Mouse (Mus musculus) myocyte (in vitro differentiated cells): ENCODE data around the gene Gm8369. TPM values are rescaled to one million over a fixed set of nuclear protein-coding genes. Genes with fewer than 3 reads are reported as not detected.
"Not testable (repeated sequence)": the region's sequence is repeated elsewhere in the genome, so short reads cannot be mapped to it uniquely, and the experiment has no call there.

Experiments
- H3K27me3 ChIP-seq: one replicate; pipeline ENCODE4 v1.6.1; 2011; ENCODE audit not compliant: control insufficient read depth, insufficient read depth, insufficient read length
- H3K36me3 ChIP-seq: one replicate; pipeline ENCODE4 v1.6.1; 2011; ENCODE audit not compliant: control insufficient read depth, insufficient read depth
- H3K4me2 ChIP-seq: one replicate; pipeline ENCODE4 v1.6.1; 2011; ENCODE audit warnings: low read depth, control low read depth
- H3K4me3 ChIP-seq: one replicate; pipeline ENCODE4 v1.5.1; 2011; ENCODE audit warnings: mild to moderate bottlenecking, control low read depth, moderate library complexity
- H3K79me2 ChIP-seq: one replicate; pipeline ENCODE4 v1.6.1; 2011; ENCODE audit not compliant: control insufficient read depth, insufficient read depth
- H3ac ChIP-seq: one replicate; pipeline ENCODE4 v1.6.1; 2011; ENCODE audit not compliant: control insufficient read depth, insufficient read length
- CEBPB ChIP-seq: IDR thresholded peaks from 2 replicates; pipeline ENCODE4 v1.6.1; 2011; ENCODE audit warnings: mild to moderate bottlenecking, moderate library complexity; ENCODE audit not compliant: poor library complexity, insufficient read depth, severe bottlenecking
- E2F4 ChIP-seq: IDR thresholded peaks from one replicate; pipeline ENCODE4 v1.6.1; 2011; ENCODE audit warnings: mild to moderate bottlenecking, control low read depth, moderate library complexity; ENCODE audit not compliant: insufficient read depth
- MAX ChIP-seq: IDR thresholded peaks from one replicate; pipeline ENCODE4 v1.6.1; 2011; ENCODE audit warnings: low read depth, mild to moderate bottlenecking, control low read depth
- MYOD1 ChIP-seq, 3 experiments: IDR thresholded peaks; one replicate each; pipeline ENCODE4 v1.6.1; 2011; ENCODE audit warnings: control low read depth in 2 of 3, low read depth in 2 of 3, mild to moderate bottlenecking in 2 of 3, moderate library complexity in 1 of 3; ENCODE audit not compliant: insufficient read length in 2 of 3, control insufficient read depth in 1 of 3
- MYOG ChIP-seq, 3 experiments: IDR thresholded peaks; one replicate each; pipeline ENCODE4 v1.6.1; 2011; ENCODE audit warnings: control low read depth in 2 of 3, low read depth in 2 of 3, mild to moderate bottlenecking in 2 of 3; ENCODE audit not compliant: insufficient read length in 2 of 3, control insufficient read depth in 1 of 3, insufficient read depth in 1 of 3
- POLR2A ChIP-seq: IDR thresholded peaks from one replicate; pipeline ENCODE4 v1.6.1; 2011; ENCODE audit warnings: low read depth, mild to moderate bottlenecking, control low read depth, moderate library complexity; ENCODE audit not compliant: insufficient read length
- POLR2AphosphoS2 ChIP-seq: IDR thresholded peaks from one replicate; pipeline ENCODE4 v1.6.1; 2011; ENCODE audit warnings: low read depth, control low read depth; ENCODE audit not compliant: insufficient read length
- REST ChIP-seq: IDR thresholded peaks from one replicate; pipeline ENCODE4 v1.6.1; 2011; ENCODE audit warnings: mild to moderate bottlenecking, control low read depth, moderate library complexity; ENCODE audit not compliant: insufficient read depth, insufficient read length
- SRF ChIP-seq: IDR thresholded peaks from one replicate; pipeline ENCODE4 v1.6.1; 2011; ENCODE audit warnings: low read depth; ENCODE audit not compliant: control insufficient read depth, insufficient read length
- TCF12 ChIP-seq: IDR thresholded peaks from one replicate; pipeline ENCODE4 v1.6.1; 2011; ENCODE audit warnings: mild to moderate bottlenecking, control low read depth; ENCODE audit not compliant: poor library complexity, insufficient read depth, severe bottlenecking
- TCF3 ChIP-seq: IDR thresholded peaks from one replicate; pipeline ENCODE4 v1.6.1; 2011; ENCODE audit warnings: low read depth, control low read depth; ENCODE audit not compliant: insufficient read length
- USF1 ChIP-seq: IDR thresholded peaks from one replicate; pipeline ENCODE4 v1.6.1; 2011; ENCODE audit warnings: low read depth, mild to moderate bottlenecking, control low read depth, moderate library complexity
- polyA plus RNA-seq: library from polyadenylated mRNA; unstranded; fragments of >200 nt; fragmentation: generic; extraction: Trizol; gene quantifications from one replicate; pipeline ENCODE4 v1.2.1, GENCODE M21; 2012; ENCODE audit warnings: missing spikeins

Gm8369 gene
- polyA plus RNA-seq, 1 experiment, result not detected

DNA sequence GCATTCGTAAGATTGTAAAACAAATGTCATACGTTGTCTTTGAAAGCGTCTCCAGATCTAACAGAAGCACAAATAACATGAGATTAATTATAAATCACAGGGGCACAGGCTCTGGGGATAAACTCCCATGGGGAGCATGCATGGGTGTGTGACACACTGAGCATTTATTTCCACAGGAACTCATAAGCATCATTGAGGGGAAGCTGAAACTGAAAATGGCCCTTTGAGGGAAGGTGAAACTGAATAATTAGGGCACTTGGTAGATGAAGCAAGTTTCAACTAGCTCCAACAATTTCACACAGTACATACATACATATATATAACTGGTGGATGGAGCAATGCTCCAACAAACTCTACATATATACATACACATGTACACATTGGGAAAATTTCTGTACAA is 8.8 kb downstream of the Gm8369 start:
- no peak overlapping the region for H3K4me2 ChIP-seq
- no peaks in the 10 kb centered on the region for H3K27me3 ChIP-seq
- no peak overlapping the region for H3ac ChIP-seq
- H3K36me3 ChIP-seq, result no peaks in the 10 kb centered on the region
- H3K79me2 ChIP-seq, result no peaks in the 10 kb centered on the region
- no peak for TF ChIP-seq SRF
- no peak for TF ChIP-seq E2F4
- no peak for TF ChIP-seq MYOG (IDR thresholded peaks at IDR 0.05; ENCODE audit: control insufficient read depth in 1 of 3, insufficient read depth in 1 of 3, insufficient read length in 2 of 3, low read depth in 2 of 3)
- no peak overlapping the region for H3K4me3 ChIP-seq

DNA sequence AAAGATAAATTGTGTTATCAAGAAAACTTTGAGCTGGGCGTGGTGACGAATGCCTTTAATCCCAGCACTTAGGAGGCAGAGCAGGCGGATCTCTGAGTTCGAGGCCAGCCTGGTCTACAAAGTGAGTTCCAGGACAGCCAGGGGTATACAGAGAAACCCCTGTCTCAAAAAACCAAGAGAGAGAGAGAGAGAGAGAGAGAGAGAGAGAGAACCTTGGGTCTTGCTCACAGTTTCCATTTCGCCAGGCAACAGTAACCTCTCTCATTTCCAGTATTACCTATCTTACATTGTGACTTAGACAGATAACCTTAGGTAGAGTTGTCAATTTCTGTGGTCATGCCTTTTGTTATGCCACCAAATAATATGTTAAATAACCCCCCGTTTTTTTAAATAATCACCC is 10.6 kb downstream of the Gm8369 start:
- Histone ChIP-seq H3K4me2 (no peak overlapping the region), H3K79me2 (no peaks in the 10 kb centered on the region), H3K36me3 (no peaks in the 10 kb centered on the region), H3K4me3 (no peak overlapping the region), H3ac (no peak overlapping the region), H3K27me3 (no peaks in the 10 kb centered on the region)
- TF ChIP-seq MYOG (IDR thresholded peaks at IDR 0.05; ENCODE audit: control insufficient read depth in 1 of 3, insufficient read depth in 1 of 3, insufficient read length in 2 of 3, low read depth in 2 of 3) (no peak), USF1 (no peak), POLR2AphosphoS2 (no peak)

DNA sequence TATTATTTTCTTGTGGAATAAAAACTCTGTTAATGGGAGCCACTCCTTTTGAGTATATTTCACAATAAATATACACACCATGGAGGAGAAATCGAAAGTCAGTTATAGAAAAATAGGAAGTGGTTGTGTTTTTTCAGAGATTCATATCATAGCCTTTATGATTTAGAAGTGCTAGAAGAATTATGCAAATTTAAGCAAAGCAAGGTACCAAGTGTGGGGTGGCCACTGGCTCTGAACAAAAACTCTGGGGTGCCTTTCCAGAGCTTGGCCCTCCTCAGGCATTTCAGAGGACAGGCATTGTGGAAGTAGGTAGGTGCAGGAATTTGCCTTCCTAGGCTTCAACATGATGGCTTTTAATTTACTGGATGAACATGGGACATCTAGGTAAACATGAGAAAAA is 11.6 kb downstream of the Gm8369 start:
- not testable (repeated sequence) for H3K27me3 ChIP-seq, H3K79me2 ChIP-seq, H3K36me3 ChIP-seq, H3ac ChIP-seq, H3K4me2 ChIP-seq, H3K4me3 ChIP-seq

DNA sequence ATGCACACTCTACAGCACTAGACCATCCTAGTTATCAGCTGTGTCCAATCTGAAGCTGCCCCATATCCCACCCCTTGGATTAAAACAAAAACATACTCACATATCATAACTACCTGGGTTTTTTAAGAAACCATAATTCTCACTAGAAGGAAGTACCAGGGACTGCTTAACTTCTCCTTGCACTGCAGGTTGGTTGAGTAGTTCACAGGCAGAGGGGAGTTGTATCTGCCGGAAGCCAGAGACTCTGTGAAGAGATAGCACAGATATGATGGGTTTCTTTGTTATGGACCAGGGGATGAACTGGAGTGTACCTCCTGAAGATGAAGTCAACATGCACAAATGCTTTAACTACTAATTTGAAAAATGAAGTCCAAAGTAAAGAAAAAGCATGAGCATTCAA is 15.1 kb downstream of the Gm8369 start:
- no peak overlapping the region for H3K4me2 ChIP-seq
- H3ac ChIP-seq, result no peak overlapping the region
- H3K27me3 ChIP-seq, result no peaks in the 10 kb centered on the region
- no peaks in the 10 kb centered on the region for H3K79me2 ChIP-seq
- TF ChIP-seq REST (no peak), CEBPB (no peak), MAX (no peak), MYOD1 (IDR thresholded peaks at IDR 0.05; ENCODE audit: control insufficient read depth in 1 of 3, insufficient read length in 2 of 3, low read depth in 2 of 3) (no peak), USF1 (no peak), MYOG (IDR thresholded peaks at IDR 0.05; ENCODE audit: control insufficient read depth in 1 of 3, insufficient read depth in 1 of 3, insufficient read length in 2 of 3, low read depth in 2 of 3) (no peak), E2F4 (no peak), SRF (no peak), TCF3 (no peak), POLR2AphosphoS2 (no peak), TCF12 (no peak)
- no peak overlapping the region for H3K4me3 ChIP-seq
- H3K36me3 ChIP-seq, result no peaks in the 10 kb centered on the region

DNA sequence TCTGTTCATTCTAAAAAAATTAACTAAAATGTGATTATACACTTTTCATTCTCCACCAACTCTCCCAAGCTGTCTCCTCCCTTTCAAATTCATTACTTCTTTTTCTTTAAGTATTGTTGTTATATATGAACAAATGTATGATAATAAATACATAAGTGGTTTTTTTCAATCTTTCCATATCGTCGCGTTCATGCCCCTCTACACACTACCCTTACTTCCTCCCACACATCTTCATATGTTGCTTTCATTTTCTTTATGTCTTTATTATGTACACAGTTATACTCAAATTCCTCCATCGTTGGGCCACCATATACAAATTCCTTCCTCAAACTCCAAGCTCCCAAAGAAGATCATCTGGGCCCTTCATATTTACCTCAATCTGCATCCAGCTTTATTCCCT is 15.6 kb downstream of the Gm8369 start:
- Histone ChIP-seq H3ac (no peak overlapping the region), H3K4me2 (no peak overlapping the region), H3K79me2 (no peaks in the 10 kb centered on the region), H3K27me3 (no peaks in the 10 kb centered on the region), H3K36me3 (no peaks in the 10 kb centered on the region), H3K4me3 (no peak overlapping the region)
- TF ChIP-seq SRF, result no peak
- no peak for TF ChIP-seq E2F4
- no peak for TF ChIP-seq MYOG (IDR thresholded peaks at IDR 0.05; ENCODE audit: control insufficient read depth in 1 of 3, insufficient read depth in 1 of 3, insufficient read length in 2 of 3, low read depth in 2 of 3)
- TF ChIP-seq POLR2AphosphoS2, result no peak
- TF ChIP-seq REST, result no peak
- no peak for TF ChIP-seq POLR2A
- no peak for TF ChIP-seq TCF12
- TF ChIP-seq MAX, result no peak
- no peak for TF ChIP-seq TCF3
- no peak for TF ChIP-seq MYOD1 (IDR thresholded peaks at IDR 0.05; ENCODE audit: control insufficient read depth in 1 of 3, insufficient read length in 2 of 3, low read depth in 2 of 3)
- no peak for TF ChIP-seq CEBPB
- no peak for TF ChIP-seq USF1

DNA sequence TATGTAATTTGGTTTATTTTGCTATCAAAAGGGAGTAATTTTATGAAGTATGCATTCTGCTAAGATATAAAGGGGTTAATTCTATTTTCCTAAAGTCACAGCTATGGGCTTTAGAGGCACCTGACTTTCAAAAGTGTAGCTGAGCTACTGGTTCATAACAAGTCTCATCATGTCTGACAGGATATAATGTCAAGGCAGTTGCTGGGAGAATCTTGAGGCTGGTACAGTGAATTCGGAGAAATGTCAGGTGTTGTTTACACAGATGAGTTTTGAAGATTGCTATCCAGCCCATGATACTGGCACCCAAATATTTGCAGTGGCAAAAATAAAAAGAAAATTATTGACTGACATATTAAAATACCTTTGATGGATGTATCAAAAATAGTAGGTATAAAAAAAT is 19.1 kb downstream of the Gm8369 start:
- Histone ChIP-seq H3ac (no peak overlapping the region), H3K4me3 (no peak overlapping the region), H3K79me2 (no peaks in the 10 kb centered on the region), H3K4me2 (no peak overlapping the region), H3K27me3 (no peaks in the 10 kb centered on the region), H3K36me3 (no peaks in the 10 kb centered on the region)
- TF ChIP-seq SRF (no peak), POLR2A (no peak), E2F4 (no peak), USF1 (no peak), TCF3 (no peak), MAX (no peak), MYOD1 (IDR thresholded peaks at IDR 0.05; ENCODE audit: control insufficient read depth in 1 of 3, insufficient read length in 2 of 3, low read depth in 2 of 3) (no peak), TCF12 (no peak), REST (no peak), CEBPB (no peak), POLR2AphosphoS2 (no peak), MYOG (IDR thresholded peaks at IDR 0.05; ENCODE audit: control insufficient read depth in 1 of 3, insufficient read depth in 1 of 3, insufficient read length in 2 of 3, low read depth in 2 of 3) (no peak)
